Mouse (Mus musculus): ENCODE results near the gene Jsrp1.

The Jsrp1 gene

GRCm38 (mm10) chr10:80814800-80815199, 1.5 kb upstream of the Jsrp1 start:
- in situ Hi-C loops (cut with MboI; ENCODE audit: unreplicated experiment in 2 of 2) = loop anchor here in 1 of 2 experiments (5.0 kb wide), 2 partner anchors 52 to 183 kb away; no protein-coding TSS in a partner anchor

DNA sequence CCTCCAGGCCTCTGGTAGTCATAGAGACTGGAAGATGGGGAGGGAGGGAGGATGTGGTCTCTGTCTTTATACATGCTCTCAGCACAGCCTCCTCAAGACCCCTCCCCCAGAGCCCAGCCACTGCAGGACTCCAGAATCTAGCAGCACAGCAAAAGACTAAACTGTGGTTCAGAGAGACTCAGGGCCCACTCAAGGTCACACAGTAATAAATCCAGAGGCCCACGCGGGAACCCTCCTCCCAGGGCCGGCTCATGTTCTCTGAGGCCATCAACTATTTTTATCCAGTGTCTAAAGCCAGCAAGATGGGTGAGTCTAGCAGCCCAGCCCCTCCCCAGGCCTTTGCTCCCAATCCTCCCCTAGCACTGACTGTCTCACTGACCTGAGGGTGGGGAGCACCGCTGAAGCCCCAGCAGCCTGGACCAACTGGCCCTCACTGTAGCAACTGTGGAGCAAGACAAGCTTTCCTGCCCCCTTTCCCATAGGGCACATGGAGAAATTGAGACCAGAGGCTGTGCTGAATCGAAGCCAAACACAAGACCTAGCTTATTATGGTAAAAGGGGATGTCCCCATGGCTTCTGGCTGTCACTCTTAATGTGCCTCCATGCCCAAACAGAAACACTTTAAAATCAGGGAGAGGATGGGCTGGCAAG, 782 bp downstream of the Jsrp1 start:
- in situ Hi-C loops (cut with MboI; ENCODE audit: unreplicated experiment in 2 of 2) = loop anchor here in 1 of 2 experiments (5.0 kb wide), 2 partner anchors 50 to 185 kb away; no protein-coding TSS in a partner anchor

DNA sequence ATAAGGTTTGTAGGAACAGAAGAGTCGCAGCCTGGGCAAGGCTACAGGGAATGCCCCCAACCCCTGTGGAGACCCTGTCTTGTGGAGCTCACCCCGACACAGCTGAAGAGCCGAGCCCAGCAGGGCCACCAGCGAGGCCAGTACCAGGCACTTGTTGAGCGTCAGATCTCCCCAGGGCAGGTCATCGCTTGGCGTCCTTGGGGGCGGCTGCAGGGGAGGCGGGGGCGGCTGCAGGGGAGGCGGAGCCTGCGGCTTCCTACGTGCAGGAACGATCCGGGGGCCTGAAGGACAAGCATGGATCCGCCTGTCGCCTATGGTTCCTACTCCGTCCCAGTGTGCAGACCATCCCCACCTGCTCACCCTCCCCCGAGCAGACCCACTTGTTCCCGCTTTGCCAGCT, 3.2 kb downstream of the Jsrp1 start:
- in situ Hi-C loops (cut with MboI; ENCODE audit: unreplicated experiment in 2 of 2) = loop anchor here in 1 of 2 experiments (5.0 kb wide), 2 partner anchors 48 to 187 kb away; no protein-coding TSS in a partner anchor

- in situ Hi-C loops (cut with MboI; ENCODE audit: unreplicated experiment in 2 of 2) = no loop called here
These were observed 4.2 kb downstream of the Jsrp1 start for GRCm38 (mm10) chr10:80808985-80809632.

- in situ Hi-C loops (cut with MboI; ENCODE audit: unreplicated experiment in 2 of 2) = no loop called here
These were observed 5.0 kb downstream of the Jsrp1 start for GRCm38 (mm10) chr10:80808099-80808984.

DNA sequence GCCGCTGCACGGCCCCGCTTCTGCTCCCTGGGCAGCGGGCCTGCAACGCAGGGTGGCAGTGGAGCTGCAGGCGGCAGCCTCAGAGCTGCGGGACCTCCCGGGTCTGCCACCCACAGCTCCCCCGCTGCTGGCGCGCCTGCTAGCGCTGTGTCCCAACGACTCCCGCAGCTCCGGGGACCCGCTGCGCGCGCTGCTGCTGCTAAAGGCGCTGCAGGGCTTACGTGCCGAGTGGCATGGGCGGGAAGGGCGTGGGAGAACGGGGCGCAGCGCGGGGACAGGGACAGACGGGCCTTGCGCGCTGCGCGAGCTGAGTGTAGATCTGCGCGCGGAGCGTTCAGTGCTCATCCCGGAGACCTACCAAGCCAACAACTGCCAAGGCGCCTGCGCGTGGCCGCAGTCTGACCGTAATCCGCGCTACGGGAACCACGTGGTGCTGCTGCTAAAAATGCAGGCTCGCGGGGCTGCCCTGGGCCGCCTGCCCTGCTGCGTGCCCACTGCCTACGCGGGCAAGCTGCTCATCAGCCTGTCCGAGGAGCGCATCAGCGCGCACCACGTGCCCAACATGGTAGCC, 6.2 kb downstream of the Jsrp1 start:
- in situ Hi-C loops (cut with MboI; ENCODE audit: unreplicated experiment in 2 of 2) = no loop called here

- in situ Hi-C loops (cut with MboI; ENCODE audit: unreplicated experiment in 2 of 2) = no loop called here
These were observed 6.8 kb downstream of the Jsrp1 start for GRCm38 (mm10) chr10:80806341-80807056.

DNA sequence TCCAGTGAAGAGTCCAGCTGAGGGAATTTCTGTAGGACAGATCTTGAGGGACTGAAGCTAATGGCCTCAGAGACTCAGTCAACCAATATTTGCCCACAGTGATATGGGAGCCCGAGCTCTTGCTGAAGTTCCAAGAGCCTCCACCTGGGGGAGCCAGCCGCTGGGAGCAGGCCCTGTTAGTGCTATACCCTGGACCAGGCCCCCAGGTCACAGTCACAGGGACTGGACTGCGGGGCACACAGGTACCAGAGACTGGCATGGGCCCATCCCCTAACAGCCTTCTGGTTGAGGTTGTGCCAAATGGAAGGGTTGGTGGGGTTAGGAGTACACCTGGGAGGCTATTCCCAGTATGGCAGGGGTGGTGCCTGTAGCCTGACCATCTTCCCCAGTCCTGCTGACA, 7.4 kb downstream of the Jsrp1 start:
- in situ Hi-C loops (cut with MboI; ENCODE audit: unreplicated experiment in 2 of 2) = no loop called here

DNA sequence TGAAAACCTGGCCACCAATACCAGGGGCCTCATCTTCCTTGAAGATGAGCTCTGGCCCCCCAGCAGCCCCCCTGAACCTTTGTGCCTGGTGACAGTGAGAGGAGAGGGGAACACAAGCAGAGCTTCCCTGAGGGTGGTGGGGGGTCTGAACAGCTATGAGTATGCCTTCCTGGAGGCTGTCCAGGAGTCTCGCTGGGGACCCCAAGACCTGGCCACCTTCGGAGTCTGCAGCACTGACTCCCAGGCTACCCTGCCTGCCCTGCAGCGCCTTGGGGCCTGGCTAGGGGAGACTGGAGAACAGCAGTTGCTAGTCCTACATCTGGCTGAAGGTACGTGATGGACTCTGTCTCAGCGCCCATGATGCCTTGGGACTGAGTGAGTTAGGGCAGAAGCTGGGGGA, 8.0 kb downstream of the Jsrp1 start:
- in situ Hi-C loops (cut with MboI; ENCODE audit: unreplicated experiment in 2 of 2) = no loop called here

- in situ Hi-C loops (cut with MboI; ENCODE audit: unreplicated experiment in 2 of 2) = no loop called here
These were observed 8.4 kb downstream of the Jsrp1 start, which contains the start of gene Amh for GRCm38 (mm10) chr10:80804916-80805315. Amh (plus strand) TSS chr10:80805243.

GRCm38 (mm10) chr10:80804340-80804739, 9.0 kb downstream of the Jsrp1 start:
- in situ Hi-C loops (cut with MboI; ENCODE audit: unreplicated experiment in 2 of 2) = no loop called here

- in situ Hi-C loops (cut with MboI; ENCODE audit: unreplicated experiment in 2 of 2) = no loop called here
These were observed 10.3 kb downstream of the Jsrp1 start for GRCm38 (mm10) chr10:80802996-80803395.

DNA sequence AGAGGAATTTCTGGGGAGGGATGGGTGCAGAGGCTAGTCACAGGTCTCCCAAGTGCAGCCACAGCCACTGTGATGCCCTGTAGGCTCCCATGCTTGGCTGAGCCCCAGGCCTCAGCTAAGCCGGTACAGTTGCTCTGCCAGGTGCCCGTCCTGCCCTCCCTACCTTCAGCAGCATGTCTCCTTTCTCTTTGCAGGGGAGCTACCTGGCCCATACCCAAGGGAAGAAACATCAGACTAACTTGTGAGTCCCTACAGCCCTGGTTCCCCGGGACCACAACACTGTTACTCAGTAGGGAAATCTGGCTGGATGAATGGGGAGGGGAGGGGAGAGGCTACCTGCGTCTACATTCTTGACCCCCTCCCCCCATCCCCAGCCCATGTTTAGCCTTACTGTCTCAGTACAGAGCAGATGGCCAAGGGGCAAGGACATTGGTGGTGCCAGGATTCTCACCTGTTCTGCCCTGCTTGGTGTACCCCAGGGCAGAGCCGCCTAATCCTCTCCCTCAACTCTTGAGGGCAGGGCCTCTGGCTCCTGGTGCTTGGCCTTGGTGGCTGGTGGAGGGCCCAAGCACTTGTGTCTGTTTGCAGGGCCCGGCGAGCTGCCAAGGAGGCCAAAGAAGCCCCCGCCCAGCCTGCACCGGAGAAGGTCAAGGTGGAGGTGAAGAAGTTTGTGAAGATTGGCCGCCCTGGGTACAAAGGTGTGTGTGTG, 10.9 kb downstream of the Jsrp1 start:
- in situ Hi-C loops (cut with MboI; ENCODE audit: unreplicated experiment in 2 of 2) = no loop called here

- in situ Hi-C loops (cut with MboI; ENCODE audit: unreplicated experiment in 2 of 2) = no loop called here
These were observed 14.2 kb downstream of the Jsrp1 start for GRCm38 (mm10) chr10:80799070-80799566.

DNA sequence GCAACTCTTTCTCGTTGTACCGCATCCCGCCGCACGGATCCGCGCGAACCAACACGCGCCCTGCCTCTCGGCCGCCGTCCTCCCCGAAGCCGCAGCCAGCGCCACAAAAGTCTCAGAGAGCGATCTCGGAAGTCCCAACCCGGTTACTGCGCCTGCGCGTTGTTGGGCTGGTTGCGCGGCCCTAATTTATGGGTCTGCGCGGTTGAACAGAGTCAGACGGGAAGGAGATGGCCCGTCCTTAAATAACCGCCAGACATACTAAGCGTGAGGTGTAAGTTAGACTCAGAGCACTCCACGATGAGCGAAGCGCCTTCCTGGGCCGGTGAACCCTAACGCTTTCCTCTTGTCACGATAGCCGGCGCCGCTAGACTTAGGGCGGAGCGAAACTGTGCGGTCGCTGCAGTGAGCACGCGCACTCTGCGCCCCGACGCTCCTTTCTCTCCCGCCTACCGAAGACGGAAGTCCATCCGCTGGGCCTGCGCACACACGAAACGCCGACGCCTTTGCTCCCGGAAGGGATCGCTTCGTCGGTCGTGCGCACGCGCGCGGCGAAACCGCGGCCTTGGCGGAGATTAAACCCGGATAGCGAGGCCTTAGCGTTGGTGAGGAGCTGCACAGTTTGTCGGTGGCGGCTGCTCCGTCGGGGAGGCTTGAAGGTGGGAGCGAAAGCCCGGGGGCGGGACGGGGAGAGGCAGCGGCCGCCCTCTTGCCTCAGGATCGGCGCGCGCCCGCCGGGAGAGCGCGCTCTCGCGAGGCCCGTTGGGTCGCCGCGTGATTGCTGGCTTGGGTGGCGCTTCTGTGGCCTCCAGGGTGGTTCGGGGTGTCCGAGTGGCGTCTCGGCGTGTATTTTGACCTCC, 14.9 kb downstream of the Jsrp1 start, which contains the start of the genes Sf3a2 and Plekhj1:
TSS of gene Sf3a2 (plus strand) at position 49 of the 857 bp plus-strand sequence.
TSS of gene Plekhj1 (minus strand) at position 477 of the 857 bp plus-strand sequence.
- in situ Hi-C loops (cut with MboI; ENCODE audit: unreplicated experiment in 2 of 2) = no loop called here

- in situ Hi-C loops (cut with MboI; ENCODE audit: unreplicated experiment in 2 of 2) = no loop called here
These were observed 15.8 kb downstream of the Jsrp1 start for GRCm38 (mm10) chr10:80797186-80798149.

DNA sequence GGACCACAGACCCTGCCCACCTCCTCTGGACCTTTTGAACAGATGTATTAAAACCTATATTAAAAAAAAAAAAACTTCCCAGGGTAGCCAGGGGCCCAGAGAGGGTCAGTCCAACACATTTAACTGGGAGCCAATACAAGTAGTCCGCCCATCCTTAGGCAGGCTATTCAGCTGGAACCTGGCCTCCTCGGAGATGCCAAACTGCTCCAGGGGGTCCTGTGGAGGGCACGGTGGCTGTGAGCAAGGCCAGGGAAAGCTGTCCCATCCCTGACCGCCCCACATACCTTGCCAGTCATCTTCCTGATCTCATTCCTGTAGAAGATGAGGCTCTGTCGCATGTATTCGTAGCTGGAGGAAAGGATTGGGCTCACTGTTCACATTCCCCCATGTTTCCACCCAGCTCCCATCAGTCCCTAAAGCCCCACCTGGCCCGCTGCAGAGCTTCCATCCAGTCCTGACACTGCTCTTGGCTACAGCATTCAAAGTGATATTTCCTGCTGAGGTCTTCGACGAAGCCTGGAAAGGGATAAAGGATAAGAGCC, 16.9 kb downstream of the Jsrp1 start:
- in situ Hi-C loops (cut with MboI; ENCODE audit: unreplicated experiment in 2 of 2) = no loop called here
